Mouse (Mus musculus): ENCODE data around the gene Adm2. TPM values are rescaled to one million over a fixed set of nuclear protein-coding genes. Genes with fewer than 3 reads are reported as not detected.
A peak's percentile ranks its signal among the peaks of the same experiment; 100 is the strongest.

The Adm2 gene
- total RNA-seq, 1 experiment from 2014 or later = not detected

DNA sequence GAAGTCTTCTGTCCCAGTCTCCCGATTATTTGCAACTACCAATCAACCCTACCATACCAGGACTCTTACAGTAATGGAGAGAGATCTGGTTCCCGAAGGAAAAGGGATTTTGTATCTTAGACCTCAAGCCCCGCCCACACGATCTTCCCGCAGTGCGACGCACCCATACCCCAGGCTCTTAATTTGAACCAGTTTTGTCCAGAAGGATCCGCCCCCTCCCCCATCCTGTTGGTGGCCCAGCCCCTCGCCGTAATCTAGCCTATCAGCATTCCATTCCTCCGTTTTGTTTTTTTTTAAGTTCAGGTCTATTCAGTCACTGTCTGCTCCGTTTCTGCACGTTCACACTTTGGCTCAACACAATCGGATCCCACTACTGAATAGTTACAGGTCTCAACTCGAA lies 33.9 kb downstream of the Adm2 start:
- peak; percentile 93 for DNase-seq

DNA sequence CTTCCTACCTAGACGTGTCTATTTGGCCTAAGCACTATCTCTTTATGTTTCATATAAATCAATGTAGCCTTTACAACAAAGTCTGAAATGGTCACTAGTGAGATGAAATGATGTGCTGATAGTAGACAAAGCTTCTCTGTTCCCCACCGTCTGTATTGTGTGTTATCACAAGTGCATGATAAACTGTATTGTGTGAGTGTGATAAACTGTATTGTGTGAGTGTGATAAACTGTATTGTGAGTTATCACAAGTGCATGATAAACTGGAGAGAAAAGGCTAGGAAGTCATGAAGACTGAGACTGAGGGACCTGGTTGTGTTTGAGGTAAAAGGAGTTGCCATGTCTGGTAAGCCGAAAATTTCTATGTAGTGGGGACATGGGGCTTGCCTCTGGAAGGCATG lies 36.3 kb downstream of the Adm2 start:
- no peak for DNase-seq

DNA sequence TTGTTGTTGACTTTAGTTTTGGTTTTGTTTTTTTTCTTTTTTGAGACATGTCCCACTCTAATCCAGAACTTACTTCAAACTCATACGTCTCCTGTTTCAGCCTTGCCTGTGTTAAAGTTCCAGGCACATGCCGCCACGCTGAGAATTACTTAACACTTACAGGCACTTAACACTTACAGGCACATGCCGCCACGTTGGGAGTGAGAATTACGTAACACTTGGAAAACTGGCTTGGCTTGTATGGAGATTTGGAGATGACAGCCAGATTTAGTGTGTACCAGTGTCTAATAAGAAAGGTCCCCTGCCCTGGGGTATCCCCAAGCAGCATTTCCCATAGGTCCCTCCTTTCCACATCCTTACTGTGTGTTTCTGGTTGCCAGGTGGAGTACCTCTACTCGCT lies 40.5 kb downstream of the Adm2 start:
- DNase-seq = no peak

DNA sequence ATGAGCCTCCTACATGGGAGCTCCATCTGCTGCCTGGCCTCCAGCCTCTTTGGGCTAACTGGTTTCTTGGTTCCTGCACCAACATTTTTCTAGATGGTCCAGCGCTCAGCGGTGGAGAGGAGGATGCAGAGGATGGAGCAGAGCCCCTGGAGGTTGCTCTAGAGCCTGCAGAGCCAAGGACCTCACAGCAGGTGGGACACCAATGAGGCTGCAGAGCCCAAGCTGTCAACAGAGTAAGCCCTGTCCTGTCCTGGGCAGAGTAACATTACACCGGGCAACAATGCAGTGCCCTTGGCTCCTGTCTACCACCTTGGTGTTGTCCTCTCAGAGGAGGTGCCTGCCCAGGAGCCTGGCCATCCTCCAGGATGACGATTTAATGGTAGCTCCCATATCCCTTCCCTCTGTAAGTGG lies 42.6 kb downstream of the Adm2 start:
- DNase-seq = no peak

DNA sequence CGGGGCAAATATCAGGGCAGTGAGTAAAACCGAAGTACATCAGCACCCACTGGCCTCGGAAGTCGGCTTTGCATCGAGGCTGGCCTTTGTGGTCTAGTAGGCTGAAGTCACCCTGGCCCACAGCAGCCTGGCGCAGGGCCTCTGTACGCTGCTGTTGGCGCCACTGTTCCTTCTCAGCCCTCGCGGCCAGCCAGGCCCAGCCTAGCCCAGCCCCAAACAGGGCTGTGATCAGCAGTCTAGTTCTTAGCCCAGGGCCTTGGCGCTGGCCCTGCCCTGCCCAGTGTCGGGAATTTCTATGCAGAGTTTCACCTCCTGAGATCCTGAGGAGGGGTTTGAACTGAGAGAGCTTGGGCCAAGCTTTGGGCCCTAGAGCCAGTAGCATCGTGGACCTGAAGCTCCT lies 49.5 kb downstream of the Adm2 start:
- DNase-seq = no peak

DNA sequence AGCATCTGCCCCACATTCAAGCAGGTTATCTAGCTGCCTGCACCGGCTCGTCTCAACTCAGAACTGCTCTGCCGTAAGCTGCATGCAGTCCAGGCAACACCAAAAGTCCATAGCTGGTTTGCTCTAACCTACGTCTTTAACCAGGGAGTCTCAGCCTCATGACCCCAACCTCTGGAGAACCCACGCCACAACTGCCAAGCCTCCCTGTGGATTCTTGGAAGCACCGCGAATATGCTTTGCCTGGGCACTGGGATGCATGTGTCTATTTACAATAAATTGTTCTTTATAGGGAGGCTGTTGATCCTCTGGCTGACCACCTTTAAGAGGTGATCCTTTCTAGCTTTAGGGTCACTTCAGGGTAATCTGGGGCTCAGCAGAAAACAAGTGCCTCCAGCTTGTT lies 50.0 kb downstream of the Adm2 start:
- DNase-seq = no peak

DNA sequence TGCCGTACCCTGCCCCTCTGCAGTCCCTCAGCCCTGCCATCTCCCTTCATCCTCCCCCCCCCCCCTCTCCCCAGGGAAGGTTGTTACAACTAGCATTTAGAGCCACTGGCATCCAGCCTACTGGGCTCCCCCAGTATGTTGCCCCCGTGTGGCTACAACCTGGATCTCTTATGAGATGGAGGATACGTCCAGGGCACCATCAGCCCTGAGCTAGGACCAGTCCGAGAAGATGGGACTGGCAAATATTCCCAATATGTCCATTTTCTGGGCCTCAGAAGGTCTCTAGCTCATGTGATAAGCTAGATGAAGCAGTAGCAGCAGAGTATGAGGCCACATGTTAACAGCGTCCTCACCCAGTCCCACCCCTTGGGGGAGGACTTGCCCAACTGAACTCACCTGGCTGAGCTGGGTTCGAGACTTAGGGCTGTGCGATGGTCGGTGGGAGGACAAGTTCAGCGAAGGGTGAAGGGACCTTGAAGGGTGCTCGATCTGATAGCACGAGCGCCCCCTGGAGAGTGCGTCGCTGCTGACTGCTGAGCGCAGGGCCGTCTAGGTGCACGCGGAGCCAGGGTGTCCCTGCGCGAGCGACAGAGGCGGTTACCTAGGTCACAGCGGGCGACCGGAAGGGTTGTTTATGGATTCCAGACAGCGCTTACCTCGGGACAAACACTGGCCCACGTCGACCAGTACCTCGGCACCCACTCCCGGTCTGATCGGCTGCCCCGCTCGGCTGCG lies 50.7 kb downstream of the Adm2 start:
- DNase-seq = peak; percentile 93

DNA sequence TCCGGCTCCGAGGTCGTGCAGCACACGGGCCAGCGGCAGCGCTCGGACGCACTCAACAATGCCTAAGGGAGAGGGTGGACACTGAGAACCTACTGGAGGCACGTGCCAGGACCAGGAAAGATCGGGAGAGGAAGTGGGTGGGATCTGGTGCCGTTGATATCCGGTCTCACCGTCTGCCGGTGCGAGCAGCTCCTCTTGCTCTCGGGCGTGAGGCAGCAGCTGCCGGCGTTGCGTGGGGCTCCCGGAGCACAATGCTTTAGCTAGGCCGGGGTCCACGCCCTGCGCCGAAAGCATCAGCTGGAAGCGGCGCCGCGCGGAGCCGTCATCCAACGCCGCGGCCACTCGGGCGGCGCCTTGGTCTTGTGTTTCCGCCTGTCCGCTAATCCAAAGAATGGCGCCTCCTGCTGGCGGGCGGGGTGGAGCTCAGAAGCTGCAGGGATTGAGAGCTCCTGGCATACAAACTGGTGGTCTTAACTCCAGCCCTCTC lies 51.3 kb downstream of the Adm2 start, which contains the start of gene Sco2:
Sco2 (minus strand) TSS at position 85 of the 487 bp plus-strand sequence.
- DNase-seq = peak; percentile 97

Small RNA genes lying within 50 kb of the gene (microRNA-seq; reads per million reads assigned to microRNA genes)
- gene Mir6959 = 0.38 to 2.6 reads per million in 2 experiments

Other genes starting within 250 kb of the Adm2 start
- 38.2 and 47.1 TPM in 2 replicates for gene Trabd, start 247.6 kb upstream of the Adm2 start, total RNA-seq (2021)
- gene Selenoo, start 233.6 kb upstream of the Adm2 start, total RNA-seq (2021) = 29.3 and 35.4 TPM in 2 replicates
- 13.3 and 15.7 TPM in 2 replicates for gene Tubgcp6, start 199.6 kb upstream of the Adm2 start, total RNA-seq (2021)
- 11.9 and 13.2 TPM in 2 replicates for gene Hdac10, start 194.0 kb upstream of the Adm2 start, total RNA-seq (2021)
- gene Mapk12, start 182.0 kb upstream of the Adm2 start, total RNA-seq (2021) = 8.6 and 9.6 TPM in 2 replicates
- gene Mapk11, start 173.1 kb upstream of the Adm2 start, total RNA-seq (2021) = 5.3 and 6.4 TPM in 2 replicates
- gene Plxnb2, start 141.9 kb upstream of the Adm2 start, total RNA-seq (2021) = 83.2 and 110 TPM in 2 replicates
- 5.0 and 6.2 TPM in 2 replicates for gene Dennd6b, start 126.2 kb upstream of the Adm2 start, total RNA-seq (2021)
- gene Ppp6r2, start 111.2 kb upstream of the Adm2 start, total RNA-seq (2021) = 41.1 and 52.4 TPM in 2 replicates
- gene Sbf1, start 7.4 kb upstream of the Adm2 start, total RNA-seq (2021) = 74.0 and 99.4 TPM in 2 replicates
- not detected in 2 replicates for gene Miox, start 11.7 kb downstream of the Adm2 start, total RNA-seq (2021)
- gene Lmf2, start 32.9 kb downstream of the Adm2 start, total RNA-seq (2021) = 43.2 and 44.6 TPM in 2 replicates
- 83.3 and 85.8 TPM in 2 replicates for gene Ncaph2, start 33.0 kb downstream of the Adm2 start, total RNA-seq (2021)
- 39.5 and 43.5 TPM in 2 replicates for gene Sco2, start 51.1 kb downstream of the Adm2 start, total RNA-seq (2021)
- gene Tymp, start 54.3 kb downstream of the Adm2 start, total RNA-seq (2021) = 0.68 and 4.5 TPM in 2 replicates
- 0.53 and 1.5 TPM in 2 replicates for gene Odf3b, start 56.6 kb downstream of the Adm2 start, total RNA-seq (2021)
- gene Klhdc7b, start 62.2 kb downstream of the Adm2 start, total RNA-seq (2021) = not detected in 2 replicates
- gene Syce3, start 87.8 kb downstream of the Adm2 start, total RNA-seq (2021) = not detected in 2 replicates
- 525 and 569 TPM in 2 replicates for gene Cpt1b, start 103.1 kb downstream of the Adm2 start, total RNA-seq (2021)
- gene C730034F03Rik, start 106.9 kb downstream of the Adm2 start, total RNA-seq (2021) = 2.5 TPM in 2 replicates
- gene Gm44502, start 107.0 kb downstream of the Adm2 start, total RNA-seq (2021) = 11.0 and 11.5 TPM in 2 replicates
- gene Chkb, start 107.2 kb downstream of the Adm2 start, total RNA-seq (2021) = 98.6 and 101 TPM in 2 replicates
- 8.0 and 9.1 TPM in 2 replicates for gene Mapk8ip2, start 131.2 kb downstream of the Adm2 start, total RNA-seq (2021)
- 23.3 and 26.9 TPM in 2 replicates for gene Arsa, start 154.7 kb downstream of the Adm2 start, total RNA-seq (2021)
- gene Shank3, start 176.9 kb downstream of the Adm2 start, total RNA-seq (2021) = 57.8 and 71.6 TPM in 2 replicates
- 0.48 and 0.75 TPM in 2 replicates for gene Acr, start 245.6 kb downstream of the Adm2 start, total RNA-seq (2021)